Mouse (Mus musculus) gastrocnemius, postnatal 4 days (tissue): ENCODE data around the gene Hspd1. TPM values are rescaled to one million over a fixed set of nuclear protein-coding genes. Genes with fewer than 3 reads are reported as not detected.
A peak's percentile ranks its signal among the peaks of the same experiment; 100 is the strongest.
"Not testable (repeated sequence)": the region's sequence is repeated elsewhere in the genome, so short reads cannot be mapped to it uniquely, and the experiment has no call there.

Source experiments
- DNase-seq, 2 experiments: peaks; one replicate each; pipeline ENCODE4 v3.0.0; 2021 to 2022; ENCODE audit warnings: low spot score in 2 of 2, mixed read lengths in 2 of 2
- total RNA-seq, 2 experiments: library from RNA; stranded (reverse); gene quantifications; 2 replicates each; pipeline ENCODE4 v1.2.3; 2021

Hspd1 gene
- total RNA-seq, 2 experiments from 2014 or later: 191 to 196 TPM

DNA sequence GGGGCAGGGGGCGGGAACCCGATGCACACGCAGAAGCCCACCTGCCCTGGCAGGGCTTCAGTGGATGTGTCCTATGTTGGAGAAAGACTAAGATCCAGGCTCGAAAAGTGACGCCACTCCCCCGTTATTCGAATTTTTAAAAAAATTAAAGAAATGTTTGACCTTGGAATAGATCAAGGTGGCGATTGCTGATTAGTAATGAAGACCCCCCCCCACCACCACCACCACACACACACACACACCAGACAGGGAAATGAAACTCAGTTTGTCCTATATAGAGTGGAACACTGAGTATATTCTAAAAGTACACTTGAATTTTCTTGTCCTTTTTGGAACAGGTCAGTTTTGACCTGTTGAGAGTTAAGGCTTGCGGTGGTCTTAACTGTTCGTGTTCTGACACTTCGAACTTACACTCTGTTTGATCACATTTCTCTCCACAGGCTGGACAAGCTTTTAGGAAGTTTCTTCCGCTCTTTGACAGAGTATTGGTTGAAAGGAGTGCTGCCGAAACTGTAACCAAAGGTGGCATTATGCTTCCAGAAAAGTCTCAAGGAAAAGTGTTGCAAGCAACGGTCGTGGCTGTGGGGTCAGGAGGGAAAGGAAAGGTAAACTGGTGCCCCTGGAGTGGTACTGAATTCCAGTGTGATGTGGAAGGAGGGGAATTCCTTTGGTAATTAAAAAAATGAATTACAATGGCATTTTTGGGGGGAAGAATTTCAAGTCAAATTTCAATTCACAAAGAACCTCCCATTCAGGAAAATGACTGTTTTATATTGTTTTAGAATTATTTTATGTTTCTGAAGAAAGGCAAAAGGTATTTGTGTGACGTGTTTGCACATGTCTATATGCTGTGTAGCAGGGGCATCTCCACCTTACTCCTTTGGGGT lies 811 bp upstream of the Hspd1 start:
- no peak for DNase-seq

DNA sequence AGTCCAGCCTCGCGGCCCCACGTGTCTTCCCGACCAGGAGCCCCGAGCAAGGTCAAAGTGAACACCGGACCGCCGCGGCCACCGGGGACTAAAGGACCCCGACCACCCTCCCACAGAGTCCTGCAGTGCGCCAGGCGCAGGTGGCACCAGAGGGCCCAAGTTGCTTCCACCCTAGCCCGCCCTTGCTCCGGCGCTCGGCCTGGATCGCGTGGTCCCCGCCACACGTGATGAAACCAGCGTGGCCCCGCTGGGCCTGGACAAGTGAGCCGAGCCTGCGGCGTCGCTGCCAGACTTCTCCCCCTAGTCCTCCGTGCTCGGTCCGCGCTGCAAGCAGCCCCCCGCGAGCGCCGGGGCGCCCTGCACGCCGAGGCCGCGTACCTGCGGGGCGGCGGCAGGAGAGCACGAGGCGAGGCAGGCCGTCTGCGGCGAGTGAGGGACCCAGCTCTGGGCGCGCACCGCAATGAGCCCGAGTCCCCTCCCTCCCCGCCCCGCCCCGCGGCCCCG lies 590 bp downstream of the Hspd1 start:
- peak; percentile 50 to 81 for DNase-seq

- peak in 1 of 2 experiments; percentile 15 for DNase-seq
Observed at GRCm38 (mm10) chr1:55086868-55087400, 1.1 kb downstream of the Hspd1 start.

GRCm38 (mm10) chr1:55085781-55086366 lies 2.2 kb downstream of the Hspd1 start:
- DNase-seq: no peak

DNA sequence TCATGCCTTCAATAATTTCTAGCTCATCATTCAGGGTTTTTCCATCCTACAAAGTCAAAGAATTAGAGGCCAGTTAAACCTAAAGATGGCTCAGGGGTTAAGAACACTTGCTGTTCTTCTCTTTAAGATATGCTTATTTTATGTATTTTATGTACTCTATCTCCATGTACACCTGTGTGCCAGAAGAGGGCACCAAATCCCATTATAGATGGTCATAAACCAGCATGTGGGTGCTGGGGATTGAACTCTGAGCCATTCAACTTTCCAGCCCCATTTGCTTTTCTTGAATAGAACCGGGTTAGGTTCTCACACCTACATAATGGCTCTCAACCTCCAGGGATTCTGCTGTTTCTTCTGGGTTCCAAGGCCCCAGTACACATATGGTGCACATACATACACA lies 5.9 kb downstream of the Hspd1 start:
- no peak for DNase-seq

- DNase-seq: no peak
Observed at GRCm38 (mm10) chr1:55079677-55080076, 8.4 kb downstream of the Hspd1 start.

- no peak for DNase-seq
Observed at GRCm38 (mm10) chr1:55076849-55077516, 11.1 kb downstream of the Hspd1 start.

DNA sequence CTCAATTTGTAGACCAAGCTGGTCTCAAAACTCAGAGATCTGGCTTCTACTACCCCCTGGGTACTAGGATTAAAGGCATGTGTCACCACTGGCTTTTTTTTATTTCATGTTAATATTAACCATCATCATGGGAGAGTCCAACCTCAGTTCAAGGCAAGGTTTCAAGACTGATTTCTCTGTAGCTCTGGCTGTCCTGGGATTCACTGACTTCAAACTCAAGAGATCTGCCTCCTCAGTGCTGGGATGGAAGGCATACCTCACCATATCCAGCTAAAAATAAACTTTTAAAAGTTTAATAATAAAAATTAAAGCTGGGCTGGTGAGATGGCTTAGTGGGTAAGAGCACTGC lies 11.7 kb downstream of the Hspd1 start:
- DNase-seq: no peak

- no peak for DNase-seq
Observed at GRCm38 (mm10) chr1:55075652-55076394, 12.2 kb downstream of the Hspd1 start.

DNA sequence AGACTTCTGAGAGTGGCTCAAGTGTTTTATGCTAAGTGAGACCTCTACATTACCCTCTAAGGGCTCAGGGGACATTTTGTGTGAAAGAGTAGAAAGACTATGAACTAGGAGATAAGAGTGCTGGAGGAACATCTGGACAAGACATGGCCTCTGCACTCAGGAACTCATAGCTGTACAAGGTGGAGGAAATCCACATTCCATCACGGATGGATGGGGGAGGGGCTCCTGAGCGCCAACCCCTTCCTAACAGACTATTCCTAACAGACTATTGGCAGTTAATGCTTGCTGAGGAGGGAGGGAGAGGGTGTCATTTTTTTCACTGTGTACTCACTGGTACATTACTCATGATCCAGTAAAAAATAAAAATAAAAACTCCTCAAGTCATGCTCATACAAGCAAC lies 13.3 kb downstream of the Hspd1 start:
- no peak for DNase-seq

DNA sequence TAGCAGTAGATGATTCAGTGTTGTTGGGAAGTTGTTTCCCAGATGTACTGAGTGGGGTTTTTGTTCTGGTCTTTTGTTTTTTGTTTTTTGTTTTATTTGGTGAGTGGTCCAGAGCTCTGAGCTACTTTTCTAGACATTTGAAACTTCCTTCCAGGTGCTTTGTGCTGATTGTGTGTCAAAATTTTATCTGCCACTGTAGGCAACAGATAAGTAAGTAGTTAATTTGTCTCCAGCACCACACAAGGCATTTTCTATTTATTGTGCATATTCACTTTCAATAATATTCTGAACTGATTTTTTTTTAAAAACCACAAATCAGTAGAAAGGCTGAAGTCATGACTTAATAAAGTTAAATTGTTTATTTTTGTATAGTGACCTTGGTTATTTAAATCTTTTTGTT lies 15.7 kb downstream of the Hspd1 start:
- not testable (repeated sequence) for DNase-seq

GRCm38 (mm10) chr1:55061772-55062171 lies 26.3 kb downstream of the Hspd1 start:
- no peak for DNase-seq

DNA sequence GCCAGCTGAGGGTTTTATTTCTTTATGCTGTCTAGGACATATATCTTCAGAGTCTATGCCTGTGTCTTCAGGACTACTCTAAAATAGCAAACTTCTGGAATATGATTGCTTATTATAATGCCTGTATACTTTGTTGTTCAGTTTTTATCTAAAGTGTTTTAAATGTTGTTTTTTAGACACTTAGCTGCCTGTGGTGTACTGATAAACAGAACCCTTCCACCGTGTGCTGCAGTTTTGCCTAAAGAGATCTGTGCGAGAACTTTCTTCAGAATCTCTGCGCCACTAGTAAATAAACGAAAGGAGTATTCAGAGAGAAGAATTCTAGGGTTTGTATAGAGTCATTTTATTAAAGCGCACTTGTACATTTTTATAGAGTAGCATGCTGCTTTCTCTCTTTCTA lies 26.9 kb downstream of the Hspd1 start:
- DNase-seq: no peak

DNA sequence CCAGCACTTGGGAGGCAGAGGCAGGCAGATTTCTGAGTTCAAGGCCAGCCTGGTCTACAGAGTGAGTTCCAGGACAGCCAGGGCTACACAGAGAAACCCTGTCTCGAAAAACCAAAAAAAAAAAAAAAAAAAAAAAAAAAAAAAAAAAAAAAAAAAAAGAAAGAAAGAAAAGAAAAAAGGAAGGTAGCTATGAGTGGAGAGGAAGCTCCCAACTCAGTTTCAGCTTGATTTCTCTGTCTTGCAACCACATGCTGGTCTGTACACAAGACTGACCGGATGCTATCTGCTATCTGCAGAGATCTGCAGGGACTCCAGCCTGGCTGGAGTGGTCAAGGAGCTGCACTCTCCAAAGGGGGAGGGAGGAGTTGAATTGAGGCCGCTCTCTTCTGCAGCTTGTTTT lies 29.7 kb downstream of the Hspd1 start:
- not testable (repeated sequence) for DNase-seq

GRCm38 (mm10) chr1:55055322-55056115 lies 32.5 kb downstream of the Hspd1 start:
- DNase-seq: no peak

DNA sequence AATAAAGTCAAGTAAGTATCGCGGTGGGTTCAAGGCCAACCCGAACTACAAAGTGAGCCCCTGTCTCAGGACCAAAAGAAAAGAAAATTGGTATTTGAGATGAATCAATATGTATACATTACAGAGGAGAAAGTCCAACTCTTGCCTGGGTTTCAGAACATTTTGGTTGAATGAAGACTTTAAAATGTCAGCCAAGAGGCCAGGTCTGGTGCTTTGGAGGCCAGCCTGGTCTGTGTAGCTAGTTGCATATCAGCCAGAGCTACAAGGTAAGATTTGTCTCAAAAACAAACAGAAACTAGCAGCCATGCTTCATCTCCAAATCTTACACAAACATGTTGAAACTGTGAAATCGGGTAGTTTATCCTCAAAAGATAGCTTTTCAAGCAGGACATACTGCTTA lies 34.4 kb downstream of the Hspd1 start:
- no peak for DNase-seq

- peak; percentile 58 to 78 for DNase-seq
Observed at GRCm38 (mm10) chr1:55053005-55053404, 35.0 kb downstream of the Hspd1 start.

GRCm38 (mm10) chr1:55052355-55052953 lies 35.6 kb downstream of the Hspd1 start, which contains the start of gene Coq10b:
TSS of gene Coq10b (plus strand) at chr1:55052770.
- DNase-seq: peak; percentile 94 to 97

DNA sequence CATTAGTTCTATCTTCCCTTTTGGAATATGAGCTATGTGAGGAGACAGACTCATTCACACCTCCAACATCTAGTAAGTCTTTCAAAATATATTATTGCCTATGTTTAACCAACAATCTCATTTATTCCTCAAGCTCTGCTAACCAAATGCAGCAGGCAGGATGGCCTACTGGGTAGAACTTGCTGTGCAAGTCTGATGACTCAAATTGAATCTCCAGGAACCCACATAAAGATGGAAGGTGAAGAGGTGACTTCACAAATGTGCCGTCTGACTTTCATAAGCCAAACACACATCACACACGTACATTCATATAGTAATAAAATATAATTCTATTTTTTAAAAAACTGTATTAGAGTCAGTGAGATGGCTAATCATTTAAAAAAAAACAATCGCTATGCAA lies 36.4 kb downstream of the Hspd1 start:
- DNase-seq: no peak
